Mouse (Mus musculus) megakaryocyte-erythroid progenitor cell, adult 5 weeks (primary cell): Measurements from ENCODE around the gene Tor1a. TPM values are rescaled to one million over a fixed set of nuclear protein-coding genes. Genes with fewer than 3 reads are reported as not detected.

Experiments used
- polyA plus RNA-seq: library from polyadenylated mRNA; stranded (reverse); fragments of >175 nt; gene quantifications from 2 replicates; pipeline ENCODE4 v1.2.3, GENCODE M21; 2012

Gene Tor1a
- polyA plus RNA-seq: 122 and 199 TPM in 2 replicates

DNA sequence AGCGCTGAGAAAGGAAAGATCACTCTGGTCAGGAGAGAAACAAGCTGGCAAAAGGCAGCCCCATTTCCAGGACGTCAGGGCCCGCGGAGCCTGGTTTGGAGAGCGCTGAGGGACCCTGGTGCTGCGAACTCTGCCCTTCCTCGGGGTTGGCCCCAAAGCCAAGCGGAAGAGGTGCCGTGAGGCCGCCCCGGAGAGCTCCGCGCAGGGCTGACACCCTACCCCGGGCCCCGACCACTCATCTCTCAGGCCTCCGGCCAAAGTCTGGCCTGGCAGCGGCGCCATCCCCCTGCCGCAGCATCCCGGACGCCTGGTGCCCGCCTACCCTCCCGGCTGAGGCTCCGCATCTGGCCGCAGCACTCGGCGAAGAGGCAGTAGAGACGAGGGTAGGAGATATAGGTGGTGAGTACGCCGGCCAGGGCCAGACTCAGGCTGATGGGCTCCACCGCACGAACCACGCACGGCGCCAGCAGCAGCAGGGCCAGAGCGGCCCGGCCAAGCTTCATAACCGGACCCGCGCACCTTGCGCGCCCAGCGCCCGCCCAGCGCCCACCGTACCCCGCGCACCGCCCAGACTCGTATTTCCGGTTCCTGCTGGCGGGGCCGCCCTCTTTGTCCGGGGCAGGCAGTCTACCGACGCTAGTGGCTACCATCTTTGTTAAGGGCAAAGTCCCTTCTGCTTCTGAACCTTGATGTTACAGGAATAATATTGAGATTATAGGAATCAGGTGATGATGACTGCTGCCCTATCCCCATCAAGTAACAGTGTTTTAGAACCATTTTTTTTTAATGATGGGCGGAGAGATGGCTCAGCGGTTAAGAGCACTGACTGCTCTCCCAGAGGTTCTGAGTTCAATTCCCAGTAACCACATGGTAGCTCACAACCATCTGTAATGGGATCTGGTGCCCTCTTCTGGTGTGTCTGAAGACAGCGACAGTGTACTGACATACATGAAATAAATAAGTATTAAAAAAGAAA lies at the start of gene Tor1a:
Tor1a (minus strand) TSS at position 582 of the 976 bp plus-strand sequence.

GRCm38 (mm10) chr2:30981790-30982513 lies 14.2 kb upstream of the Tor1a start, which contains the start of the genes BC005624 and Usp20:
TSS of gene BC005624 (minus strand) at chr2:30982201.
TSS of gene Usp20 (plus strand) at chr2:30982279.

GRCm38 (mm10) chr2:30952824-30953490 lies 14.8 kb downstream of the Tor1a start, which contains the start of gene Tor1b:
TSS of gene Tor1b (plus strand) at chr2:30952959.

DNA sequence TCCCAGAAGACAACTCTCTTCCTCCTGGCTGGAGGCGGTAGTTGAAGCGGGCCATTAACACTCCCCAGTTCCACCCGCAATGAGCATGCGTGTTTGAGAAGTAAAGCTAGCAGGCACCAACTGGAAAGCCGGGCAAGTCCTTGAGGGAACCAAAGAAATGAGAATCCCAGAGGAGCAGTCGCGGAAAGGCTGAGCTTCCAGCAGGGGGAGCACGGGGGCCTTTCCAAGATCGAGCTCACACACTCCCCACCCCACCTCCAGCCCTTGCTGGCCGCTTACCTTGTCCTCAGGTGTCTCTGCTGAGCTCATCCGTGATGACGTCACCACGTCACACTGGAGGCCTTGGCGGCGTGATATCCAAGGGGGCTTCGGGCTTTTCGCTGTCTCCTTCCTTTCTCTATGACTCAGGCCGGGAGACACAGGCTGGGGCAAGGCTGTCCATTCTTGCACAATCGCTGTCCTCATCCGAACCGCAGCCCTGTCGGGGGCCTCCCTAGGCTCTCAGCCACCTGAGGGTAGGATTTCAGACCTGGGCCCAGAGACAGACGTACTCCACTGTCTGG lies 38.2 kb downstream of the Tor1a start, which contains the start of gene Ptges:
Ptges (minus strand) TSS at position 381 of the 563 bp plus-strand sequence.

Other genes with a start within 250 kb of the Tor1a start
- 0.63 and 1.6 TPM in 2 replicates for gene 1700001O22Rik, start 164.3 kb downstream of the Tor1a start, polyA plus RNA-seq
- gene Ntmt1, start 160.1 kb downstream of the Tor1a start, polyA plus RNA-seq: 42.2 and 43.2 TPM in 2 replicates
- gene Asb6, start 137.6 kb downstream of the Tor1a start, polyA plus RNA-seq: 56.8 and 68.9 TPM in 2 replicates
- gene Prrx2, start 133.0 kb downstream of the Tor1a start, polyA plus RNA-seq: 0.14 TPM in 1 of 2 replicates, not detected in the other
- gene Ptges, start 38.1 kb downstream of the Tor1a start, polyA plus RNA-seq: 0.11 and 0.81 TPM in 2 replicates
- gene Tor1b, start 15.0 kb downstream of the Tor1a start, polyA plus RNA-seq: 20.9 and 22.7 TPM in 2 replicates
- gene BC005624, start 14.3 kb upstream of the Tor1a start, polyA plus RNA-seq: 17.9 and 30.6 TPM in 2 replicates
- gene Usp20, start 14.3 kb upstream of the Tor1a start, polyA plus RNA-seq: 7.8 and 8.2 TPM in 2 replicates
- gene Fnbp1, start 174.1 kb upstream of the Tor1a start, polyA plus RNA-seq: 71.8 and 112 TPM in 2 replicates
- gene Gpr107, start 184.4 kb upstream of the Tor1a start, polyA plus RNA-seq: 3.9 and 6.4 TPM in 2 replicates